Mouse (Mus musculus): ENCODE measurements around the gene Mapkap1. TPM values are rescaled to one million over a fixed set of nuclear protein-coding genes. Genes with fewer than 3 reads are reported as not detected.

Mapkap1 gene
- polyA plus RNA-seq, 1 experiment from 2014 or later: 101 TPM

DNA sequence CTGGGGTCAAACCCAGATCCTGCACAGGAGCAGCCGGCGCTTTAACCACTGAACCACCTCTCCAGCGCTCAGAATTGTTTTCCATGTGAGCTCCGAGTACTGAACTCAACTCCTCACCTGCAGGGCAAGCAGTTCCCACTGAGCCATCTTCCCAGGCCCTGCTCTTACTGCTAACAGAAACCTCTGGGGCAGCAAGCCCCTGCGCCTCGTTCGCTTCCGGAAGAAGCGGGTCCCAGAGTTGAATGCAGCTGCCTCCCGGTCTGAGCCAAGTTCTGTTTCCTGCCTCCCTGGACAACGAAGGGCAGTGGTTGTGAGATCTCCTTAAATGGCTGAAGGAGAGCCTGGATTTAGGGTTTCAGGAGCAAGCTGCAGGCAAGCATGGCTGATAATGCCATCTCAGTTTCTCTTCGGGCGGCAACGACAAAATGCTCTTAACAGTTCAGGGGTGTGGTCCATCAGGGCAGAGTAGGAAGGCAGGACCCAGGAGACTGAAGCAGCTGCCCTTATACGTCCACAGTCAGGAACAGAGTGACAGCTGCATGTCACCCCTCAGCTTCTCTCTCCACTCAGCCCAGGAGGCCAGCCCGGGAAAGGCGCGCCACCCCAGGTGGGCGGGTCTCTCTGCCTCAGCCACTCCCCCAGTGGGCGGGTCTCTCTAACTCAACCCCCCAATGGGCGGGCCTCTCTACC is 239.4 kb downstream of the Mapkap1 start:
- H3K4me2 ChIP-seq (replicated peaks): peak overlapping the region; percentile 54
- peak; percentile 74 for ATAC-seq
- no peaks in the 10 kb centered on the region for H3K36me3 ChIP-seq
- WGBS: 14% methylated on average over 20 of the region's 21 CpGs
- H3K9me3 ChIP-seq: no peaks in the 10 kb centered on the region
- peaks cover 10% of the 10 kb centered on the region for H3K4me1 ChIP-seq (replicated peaks)
- H3K27me3 ChIP-seq: peaks cover 8% of the 10 kb centered on the region
- peak overlapping the region; percentile 28 for H3K4me3 ChIP-seq (replicated peaks)
- peak overlapping the region; percentile 32; the same call in 1 of the 2 replicates for H3K9ac ChIP-seq (replicated peaks)
- H3K27ac ChIP-seq: no peak overlapping the region

DNA sequence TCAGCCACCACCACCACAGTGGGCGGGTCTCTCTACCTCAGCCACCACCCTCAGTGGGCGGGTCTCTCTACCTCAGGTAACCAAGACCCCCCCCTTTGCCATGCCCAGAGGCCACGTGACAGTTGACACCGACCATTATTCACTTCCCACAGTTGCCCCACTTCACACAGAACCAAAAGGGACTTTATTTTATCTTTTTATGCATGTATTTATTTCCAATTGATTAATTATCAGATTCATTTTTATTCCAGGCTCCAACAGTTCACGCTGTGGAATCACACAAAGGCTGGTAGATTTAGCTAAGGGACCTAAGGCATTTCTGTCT is 239.9 kb downstream of the Mapkap1 start:
- ATAC-seq: no peak
- H3K36me3 ChIP-seq: no peaks in the 10 kb centered on the region
- peaks cover 8% of the 10 kb centered on the region for H3K27me3 ChIP-seq
- H3K9ac ChIP-seq (replicated peaks): no peak overlapping the region
- peaks cover 10% of the 10 kb centered on the region for H3K4me1 ChIP-seq (replicated peaks)
- no peak overlapping the region for H3K27ac ChIP-seq
- 9% methylated on average over 5 of the region's 5 CpGs for WGBS
- peak overlapping the region; percentile 28 for H3K4me3 ChIP-seq (replicated peaks)
- 0 out of 2 replicates have a peak, but pooled peaks cover 2% of the 10 kb centered on the region for H3K9me3 ChIP-seq
- peak overlapping the region; percentile 54 for H3K4me2 ChIP-seq (replicated peaks)

DNA sequence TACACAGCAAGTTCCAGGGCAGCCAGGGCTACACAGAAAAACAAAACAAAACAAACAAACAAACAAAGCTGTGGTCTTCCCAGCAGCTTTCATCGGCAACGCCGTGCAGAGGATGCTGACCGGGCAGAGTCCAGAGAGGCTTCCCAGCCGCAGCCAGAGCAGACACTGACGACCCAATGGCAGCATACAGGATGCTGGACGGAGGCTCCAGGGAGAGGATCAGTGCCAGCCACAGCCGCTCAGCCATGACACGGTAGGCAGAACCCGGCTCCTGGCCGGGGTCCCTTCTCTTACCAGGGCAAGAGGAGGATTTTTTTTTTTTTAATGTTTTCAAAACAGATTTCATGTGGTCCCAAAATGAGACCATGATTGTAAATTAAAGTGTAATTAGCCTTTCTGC is 240.8 kb downstream of the Mapkap1 start:
- Histone ChIP-seq H3K9ac (replicated peaks) (no peak overlapping the region), H3K4me2 (replicated peaks) (no peak overlapping the region), H3K27me3 (peaks cover 8% of the 10 kb centered on the region), H3K4me1 (replicated peaks) (peaks cover 10% of the 10 kb centered on the region), H3K9me3 (0 out of 2 replicates have a peak, but pooled peaks cover 3% of the 10 kb centered on the region), H3K4me3 (replicated peaks) (no peak overlapping the region), H3K27ac (no peak overlapping the region), H3K36me3 (no peaks in the 10 kb centered on the region)
- ATAC-seq: no peak
- 55% methylated on average over 11 of the region's 11 CpGs for WGBS

DNA sequence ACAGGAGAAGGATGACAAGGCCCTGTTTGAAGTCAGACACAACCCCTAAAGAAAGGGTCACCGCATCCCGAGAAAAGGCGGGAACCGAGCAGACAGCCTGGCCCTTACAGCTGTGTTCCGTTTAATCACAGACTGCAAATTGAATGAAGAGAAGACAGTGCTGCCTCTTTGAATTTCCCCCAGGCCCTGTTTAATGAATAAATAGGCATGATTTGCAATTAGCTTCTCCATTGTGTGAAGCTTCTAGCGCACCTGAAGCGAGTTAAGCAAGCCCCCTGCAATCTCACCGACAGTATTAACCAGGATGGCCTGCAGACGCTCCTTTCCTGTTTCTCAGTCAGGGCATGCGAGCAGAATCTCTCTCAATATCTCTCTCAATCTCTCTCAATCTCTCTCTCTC is 261.2 kb downstream of the Mapkap1 start:
- 20% methylated on average over 10 of the region's 10 CpGs for WGBS
- no peak overlapping the region for H3K27ac ChIP-seq
- no peak for ATAC-seq
- no peak overlapping the region; the same call in 1 of the 2 replicates for H3K9ac ChIP-seq (replicated peaks)
- H3K27me3 ChIP-seq: no peaks in the 10 kb centered on the region; the same call in 1 of the 2 replicates
- no peaks in the 10 kb centered on the region for H3K36me3 ChIP-seq
- H3K4me3 ChIP-seq (replicated peaks): no peak overlapping the region
- no peaks in the 10 kb centered on the region for H3K9me3 ChIP-seq
- peaks cover 31% of the 10 kb centered on the region for H3K4me1 ChIP-seq (replicated peaks)
- no peak overlapping the region for H3K4me2 ChIP-seq (replicated peaks)

DNA sequence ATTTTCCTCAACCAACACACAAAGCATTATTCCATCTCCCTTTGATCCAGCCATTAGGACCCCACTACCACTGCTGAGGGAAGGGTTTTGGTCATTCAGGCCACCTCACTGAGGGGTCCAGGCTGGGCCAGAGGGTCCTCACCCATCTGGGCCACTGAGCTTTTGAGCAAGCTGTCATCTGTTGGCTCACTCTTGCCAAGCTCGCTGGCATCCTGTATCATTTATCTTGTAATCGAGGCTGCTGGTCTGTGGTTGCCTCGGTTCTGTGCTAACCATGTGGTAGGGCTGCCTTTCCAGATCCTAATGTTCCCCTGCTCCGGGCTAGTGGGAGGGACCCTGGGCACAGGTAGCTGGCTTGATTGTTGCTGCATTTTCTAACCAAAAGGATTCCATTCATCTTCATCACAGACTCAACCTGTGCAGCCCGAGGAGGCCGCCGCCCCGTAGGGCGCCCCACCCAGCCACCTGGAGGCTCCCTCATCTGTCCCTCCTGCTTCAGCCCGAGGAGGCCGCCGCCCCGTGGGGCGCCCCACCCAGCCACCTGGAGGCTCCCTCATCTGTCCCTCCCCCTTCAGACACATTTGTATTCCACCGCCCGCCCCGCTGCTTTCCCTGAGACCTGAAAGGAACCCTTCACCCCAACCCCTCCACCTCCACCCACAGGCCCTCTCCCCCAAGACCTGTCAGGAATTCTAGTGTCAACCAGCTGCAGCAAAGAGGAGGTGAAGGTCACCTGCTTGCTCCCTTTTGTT is 262.0 kb downstream of the Mapkap1 start:
- H3K27ac ChIP-seq: no peak overlapping the region
- peaks cover 31% of the 10 kb centered on the region for H3K4me1 ChIP-seq (replicated peaks)
- no peak overlapping the region for H3K4me2 ChIP-seq (replicated peaks)
- H3K9me3 ChIP-seq: no peaks in the 10 kb centered on the region
- WGBS: 49% methylated on average over 17 of the region's 17 CpGs
- no peak for ATAC-seq
- H3K4me3 ChIP-seq (replicated peaks): no peak overlapping the region
- no peaks in the 10 kb centered on the region; the same call in 1 of the 2 replicates for H3K27me3 ChIP-seq
- H3K9ac ChIP-seq (replicated peaks): no peak overlapping the region
- no peaks in the 10 kb centered on the region for H3K36me3 ChIP-seq

DNA sequence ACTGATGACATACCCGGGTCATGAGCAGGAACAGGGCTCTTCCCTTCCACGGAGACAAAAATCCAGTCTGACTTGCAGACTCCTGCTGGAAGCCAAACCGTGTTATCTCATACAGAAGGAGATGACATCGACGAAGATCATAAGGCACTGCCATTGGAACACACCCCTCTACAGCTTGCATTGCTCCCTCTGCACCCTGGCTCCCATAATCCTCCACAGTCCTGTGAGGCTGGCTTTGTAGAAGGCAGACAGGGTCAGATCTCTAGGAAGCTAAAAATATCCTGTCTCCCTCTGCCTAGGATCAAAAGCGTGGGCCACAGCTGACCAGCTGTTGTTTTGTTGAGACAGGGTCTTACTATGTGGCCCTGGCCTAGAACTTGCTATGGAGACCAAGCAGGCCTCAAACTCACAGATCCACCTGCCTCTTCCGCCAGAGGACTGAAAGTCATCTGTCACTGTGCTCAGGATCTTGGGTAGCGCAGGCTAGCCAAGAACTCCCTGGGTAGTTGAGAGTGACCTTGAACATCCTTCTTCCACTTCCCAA is 262.7 kb downstream of the Mapkap1 start:
- no peak overlapping the region for H3K27ac ChIP-seq
- 0 out of 2 replicates have a peak, but pooled peaks cover 4% of the 10 kb centered on the region for H3K36me3 ChIP-seq
- no peak overlapping the region for H3K4me2 ChIP-seq (replicated peaks)
- no peak overlapping the region for H3K4me3 ChIP-seq (replicated peaks)
- no peaks in the 10 kb centered on the region; the same call in 1 of the 2 replicates for H3K27me3 ChIP-seq
- WGBS: 70% methylated on average over 8 of the region's 8 CpGs
- H3K9me3 ChIP-seq: no peaks in the 10 kb centered on the region
- no peak for ATAC-seq
- peaks cover 31% of the 10 kb centered on the region for H3K4me1 ChIP-seq (replicated peaks)
- H3K9ac ChIP-seq (replicated peaks): no peak overlapping the region

DNA sequence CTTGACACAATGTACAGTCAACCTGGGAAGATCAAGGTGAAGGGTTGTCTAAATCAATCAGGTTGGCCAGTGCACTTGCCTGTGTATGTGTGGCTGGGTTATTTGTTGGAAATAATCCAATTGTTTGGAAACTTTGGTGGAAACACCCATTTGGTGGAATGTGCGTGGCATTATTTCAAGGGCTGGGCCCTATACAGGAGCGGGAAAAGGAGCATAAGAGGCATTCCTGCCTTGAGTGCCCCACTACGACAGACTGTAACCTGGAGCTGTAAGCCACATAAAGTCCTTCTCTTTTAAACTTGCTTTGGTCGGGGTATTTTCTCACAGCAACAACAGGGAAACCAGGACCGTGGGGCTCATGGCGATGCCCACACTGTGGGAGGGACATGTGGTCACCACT is 263.9 kb downstream of the Mapkap1 start:
- no peak for ATAC-seq
- no peaks in the 10 kb centered on the region; the same call in 1 of the 2 replicates for H3K27me3 ChIP-seq
- no peak overlapping the region for H3K4me3 ChIP-seq (replicated peaks)
- 91% methylated on average over 6 of the region's 6 CpGs for WGBS
- H3K27ac ChIP-seq: no peak overlapping the region
- no peak overlapping the region for H3K4me2 ChIP-seq (replicated peaks)
- H3K36me3 ChIP-seq: peaks cover 13% of the 10 kb centered on the region
- H3K4me1 ChIP-seq (replicated peaks): peaks cover 25% of the 10 kb centered on the region
- no peak overlapping the region for H3K9ac ChIP-seq (replicated peaks)
- H3K9me3 ChIP-seq: no peaks in the 10 kb centered on the region

DNA sequence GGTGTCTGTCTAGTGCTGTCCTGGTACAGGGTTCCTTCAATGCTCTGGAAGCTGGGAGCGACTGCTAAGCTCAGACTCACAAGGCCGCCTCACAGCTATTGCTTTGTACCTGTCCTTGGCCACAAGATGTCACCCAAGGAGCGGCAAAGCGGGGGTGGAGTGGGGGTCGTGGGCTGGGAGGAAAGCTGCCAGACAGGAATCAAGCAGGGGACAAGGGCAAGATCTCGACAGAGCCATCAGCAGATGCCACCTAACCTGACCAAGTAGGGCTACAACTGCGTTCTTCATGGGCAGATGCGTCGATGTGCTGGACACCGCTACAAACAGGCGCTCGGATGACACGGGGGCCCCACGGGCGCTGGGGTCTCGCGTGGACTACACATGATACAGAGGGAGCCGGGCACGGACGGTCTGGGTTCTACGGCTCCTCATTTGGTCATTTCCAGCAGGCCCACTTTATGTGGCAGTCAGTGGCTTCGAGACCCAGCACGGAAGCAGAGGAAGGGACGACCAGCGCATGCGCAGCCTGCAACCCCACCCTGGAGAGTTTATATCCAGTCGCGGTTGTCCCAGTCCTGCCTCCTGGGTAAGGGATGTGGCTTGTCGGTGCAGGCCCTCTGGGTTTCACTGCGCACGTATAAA is 264.9 kb downstream of the Mapkap1 start:
- Histone ChIP-seq H3K4me3 (replicated peaks) (peak overlapping the region; percentile 40), H3K9me3 (no peaks in the 10 kb centered on the region), H3K27me3 (no peaks in the 10 kb centered on the region; the same call in 1 of the 2 replicates), H3K9ac (replicated peaks) (peak overlapping the region; percentile 72), H3K4me2 (replicated peaks) (peak overlapping the region; percentile 61), H3K27ac (peak overlapping the region; percentile 51), H3K36me3 (peaks cover 23% of the 10 kb centered on the region), H3K4me1 (replicated peaks) (peaks cover 22% of the 10 kb centered on the region)
- peak; percentile 65 for ATAC-seq
- 33% methylated on average over 31 of the region's 31 CpGs for WGBS

DNA sequence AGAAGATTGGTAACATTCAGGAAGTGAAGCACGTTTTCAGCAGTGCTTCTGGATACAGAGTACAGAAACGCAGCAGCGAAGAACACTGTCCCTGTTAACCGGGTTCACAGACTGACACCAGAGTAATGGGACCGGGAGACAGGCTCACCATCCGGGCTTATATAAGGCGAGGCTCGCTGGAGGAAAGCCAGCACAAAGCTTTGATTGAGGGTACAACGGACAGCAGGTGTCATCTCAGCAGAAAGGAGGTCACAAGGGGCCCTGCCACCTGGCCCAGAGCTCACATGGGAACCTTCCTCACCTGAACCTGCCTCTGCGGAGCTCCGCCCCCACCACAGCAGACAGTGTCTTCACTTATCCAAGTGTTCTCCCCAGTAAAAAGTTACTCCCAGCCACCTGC is 267.3 kb downstream of the Mapkap1 start:
- Histone ChIP-seq H3K9ac (replicated peaks) (no peak overlapping the region), H3K9me3 (no peaks in the 10 kb centered on the region), H3K27ac (no peak overlapping the region), H3K4me1 (replicated peaks) (peaks cover 6% of the 10 kb centered on the region), H3K4me2 (replicated peaks) (no peak overlapping the region), H3K4me3 (replicated peaks) (no peak overlapping the region), H3K27me3 (no peaks in the 10 kb centered on the region; the same call in 1 of the 2 replicates), H3K36me3 (peaks cover 46% of the 10 kb centered on the region)
- ATAC-seq: no peak
- 90% methylated on average over 11 of the region's 11 CpGs for WGBS

Data from midbrain, embryonic 13.5 days (tissue).